Mouse (Mus musculus) midbrain, embryonic 16.5 days (tissue): ENCODE results near the gene Wfdc10. TPM values are rescaled to one million over a fixed set of nuclear protein-coding genes. Genes with fewer than 3 reads are reported as not detected.
A peak's percentile ranks its signal among the peaks of the same experiment; 100 is the strongest.

ENCODE experiments used
- ATAC-seq: fragments of 200-750 bp; cut with Nextera tagmentation; 2 replicates; pipeline ENCODE4 v1.8.0; 2017; ENCODE audit warnings: moderate TSS enrichment
- H3K27ac ChIP-seq: fragments of 300-500 bp; sonication (generic); 2 replicates; pipeline ENCODE4 v1.5.1; 2014; ENCODE audit warnings: mild to moderate bottlenecking, low read length, mixed read lengths
- H3K27me3 ChIP-seq: fragments of 300-500 bp; sonication (generic); 2 replicates; pipeline ENCODE4 v1.6.1; 2014; ENCODE audit warnings: low read depth, low read length, mixed read lengths; ENCODE audit not compliant: control insufficient read depth, insufficient read depth
- H3K36me3 ChIP-seq: fragments of 300-500 bp; sonication (generic); 2 replicates; pipeline ENCODE4 v1.6.1; 2014; ENCODE audit warnings: mild to moderate bottlenecking, low read length, moderate library complexity, mixed read lengths; ENCODE audit not compliant: control insufficient read depth, insufficient read depth
- H3K4me1 ChIP-seq: fragments of 300-500 bp; sonication (generic); 2 replicates; pipeline ENCODE4 v1.6.1; 2014; ENCODE audit warnings: mild to moderate bottlenecking, low read length, mixed read lengths; ENCODE audit not compliant: control insufficient read depth, insufficient read depth
- H3K4me2 ChIP-seq: fragments of 300-500 bp; sonication (generic); 2 replicates; pipeline ENCODE4 v1.6.1; 2014; ENCODE audit warnings: mild to moderate bottlenecking, low read length, mixed read lengths
- H3K4me3 ChIP-seq: fragments of 300-500 bp; sonication (generic); 2 replicates; pipeline ENCODE4 v1.5.1; 2014; ENCODE audit warnings: low read depth, mild to moderate bottlenecking, low read length, moderate library complexity, mixed read lengths
- H3K9ac ChIP-seq: fragments of 300-500 bp; sonication (generic); 2 replicates; pipeline ENCODE4 v1.6.1; 2014; ENCODE audit warnings: low read depth, low read length, mixed read lengths
- H3K9me3 ChIP-seq: fragments of 300-500 bp; sonication (generic); replicated peaks from 2 replicates; pipeline ENCODE4 v1.6.1; 2014; ENCODE audit warnings: mild to moderate bottlenecking, low read length, mixed read lengths; ENCODE audit not compliant: control insufficient read depth, poor library complexity, severe bottlenecking
- WGBS: fragments of 180-500 bp; shearing (Covaris S2); extraction: QIAGEN DNeasy Blood & Tissue Kit; methylation state at CpG from one replicate; pipeline ENCODE4 v1.1.7; 2014; 5-methylcytosine and 5-hydroxymethylcytosine counted together
- polyA plus RNA-seq: library from polyadenylated mRNA; unstranded; fragments of >200 nt; fragmentation: Nextera tagmentation; extraction: Ambion mirVana; gene quantifications from 2 replicates; pipeline ENCODE4 v1.2.1, GENCODE M21; 2015

The Wfdc10 gene
- polyA plus RNA-seq, 1 experiment from 2014 or later, result not detected

DNA sequence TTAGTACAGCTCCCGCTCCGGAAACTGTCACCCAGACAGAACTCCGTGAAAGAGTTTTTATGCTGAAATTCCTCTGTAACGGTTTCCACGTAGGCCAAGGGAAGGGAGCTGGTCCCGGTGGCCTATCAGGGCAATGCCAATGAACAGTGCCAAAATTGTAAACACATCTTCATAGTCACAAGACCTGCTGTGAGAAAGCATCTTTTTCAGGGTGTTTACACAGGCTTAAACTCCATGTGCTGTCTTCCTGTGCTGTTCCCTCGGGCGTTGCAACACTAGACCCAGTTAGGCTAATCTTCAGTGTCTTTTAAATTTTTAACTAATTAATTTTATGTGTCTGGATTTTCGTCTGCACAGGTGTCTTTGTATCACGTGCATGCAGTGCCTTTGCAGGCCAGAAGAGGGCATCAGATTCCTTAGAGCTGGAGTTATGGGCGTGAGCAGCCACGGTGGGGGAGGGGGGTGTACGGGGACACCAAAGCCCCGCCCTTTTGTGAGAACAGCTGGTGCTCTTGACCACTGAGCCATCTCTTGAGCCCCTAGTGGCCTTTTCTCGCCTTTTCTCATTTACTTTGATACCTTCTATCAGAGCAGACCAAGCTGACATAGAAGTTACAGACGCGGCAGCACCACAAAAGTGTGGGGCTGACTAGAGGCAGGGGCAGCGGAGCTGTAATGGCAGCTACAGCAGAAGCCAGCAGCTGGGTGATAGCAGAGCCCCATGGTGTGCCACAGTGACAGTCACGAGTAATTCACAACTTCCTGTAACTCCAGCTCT lies 23.2 kb downstream of the Wfdc10 start:
- H3K36me3 ChIP-seq, result no peaks in the 10 kb centered on the region
- H3K27ac ChIP-seq, result no peak overlapping the region
- H3K4me3 ChIP-seq, result peak overlapping the region; percentile 25
- no peaks in the 10 kb centered on the region for H3K9me3 ChIP-seq
- peak overlapping the region; percentile 44 for H3K4me2 ChIP-seq
- no peak overlapping the region for H3K9ac ChIP-seq
- no peaks in the 10 kb centered on the region for H3K27me3 ChIP-seq
- peaks cover 6% of the 10 kb centered on the region; the same call in 1 of the 2 replicates for H3K4me1 ChIP-seq
- 23% methylated on average over 19 of the region's 19 CpGs for WGBS
- peak; percentile 78 for ATAC-seq

DNA sequence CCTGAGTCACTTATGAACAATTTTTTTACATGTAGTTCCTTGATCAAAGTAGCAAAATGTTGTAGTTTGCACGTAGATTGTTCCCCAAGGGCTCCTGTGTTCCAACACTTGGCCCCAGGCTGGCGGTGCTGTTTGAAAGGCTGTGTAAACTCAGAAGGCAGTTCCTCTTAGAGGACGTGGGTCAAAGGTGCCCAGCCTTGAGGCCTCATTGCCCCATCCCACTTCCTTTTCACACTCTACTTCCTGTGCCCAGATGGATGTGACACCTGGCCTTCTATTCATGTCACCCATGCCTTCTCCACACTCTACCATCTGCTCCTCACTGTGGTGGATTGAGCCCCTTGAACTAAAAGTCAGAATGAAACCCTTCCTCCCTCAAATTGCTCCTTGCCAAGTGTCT lies 24.1 kb downstream of the Wfdc10 start:
- H3K9ac ChIP-seq, result no peak overlapping the region
- 69% methylated on average over 3 of the region's 3 CpGs for WGBS
- H3K27me3 ChIP-seq, result no peaks in the 10 kb centered on the region
- ATAC-seq, result no peak
- H3K36me3 ChIP-seq, result no peaks in the 10 kb centered on the region
- no peaks in the 10 kb centered on the region for H3K9me3 ChIP-seq
- H3K4me1 ChIP-seq, result peaks cover 6% of the 10 kb centered on the region; the same call in 1 of the 2 replicates
- no peak overlapping the region for H3K4me2 ChIP-seq
- H3K4me3 ChIP-seq, result no peak overlapping the region
- no peak overlapping the region for H3K27ac ChIP-seq

DNA sequence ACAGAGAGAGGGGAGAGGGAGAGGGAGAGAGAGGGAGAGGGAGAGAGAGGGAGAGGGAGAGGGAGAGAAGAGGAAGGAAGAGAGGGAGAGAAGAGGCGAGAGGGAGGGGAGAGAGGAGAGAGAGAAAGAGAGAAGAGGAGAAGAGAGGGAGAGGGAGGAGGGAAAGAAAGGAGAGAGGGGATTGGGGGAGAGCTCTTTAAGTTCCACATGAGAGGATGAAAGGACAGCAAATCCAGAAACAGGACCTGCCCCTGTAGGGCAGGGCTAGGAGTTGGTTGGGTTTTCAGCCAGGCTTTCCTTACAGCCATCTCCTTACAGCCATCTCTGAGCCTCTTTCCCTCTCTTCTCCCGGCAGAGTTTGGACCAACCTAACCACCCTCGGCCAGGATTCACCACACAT lies 29.0 kb downstream of the Wfdc10 start, which contains the start of gene Wfdc13:
Wfdc13 (plus strand) TSS at position 301 of the 400 bp plus-strand sequence.
- no peak within 1 kb of the TSS for H3K4me3 ChIP-seq
- 70% methylated on average over 3 of the region's 3 CpGs for WGBS
- no peaks in the 10 kb centered on the region for H3K4me1 ChIP-seq
- H3K4me2 ChIP-seq, result no peak within 1 kb of the TSS
- no peaks in the 10 kb centered on the region for H3K36me3 ChIP-seq
- no peaks in the 10 kb centered on the region for H3K27me3 ChIP-seq
- ATAC-seq, result no peak
- H3K9me3 ChIP-seq, result no peaks in the 10 kb centered on the region
- no peak within 1 kb of the TSS for H3K27ac ChIP-seq
- no peak within 1 kb of the TSS for H3K9ac ChIP-seq

DNA sequence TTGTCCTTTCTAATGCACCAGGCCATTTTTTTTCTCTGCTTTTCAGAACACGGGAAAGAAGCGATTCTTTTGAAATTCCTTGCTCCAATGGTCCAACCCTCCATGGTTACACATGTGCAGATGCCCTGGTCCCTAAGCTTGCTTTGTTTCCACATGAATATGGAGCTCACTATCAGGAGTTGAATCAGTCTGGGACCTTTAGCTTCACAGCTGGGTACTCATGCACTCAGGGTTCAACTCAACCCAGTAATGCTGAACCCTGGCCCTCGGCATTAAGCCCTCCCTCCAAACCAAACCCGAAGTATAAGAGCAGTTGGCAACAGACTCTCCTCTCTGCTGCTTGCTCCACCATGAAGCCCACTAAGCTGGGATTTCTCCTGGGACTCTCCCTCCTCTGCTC lies 42.4 kb downstream of the Wfdc10 start, which contains the start of gene Spint4:
Spint4 (plus strand) TSS at position 301 of the 400 bp plus-strand sequence.
- no peak within 1 kb of the TSS for H3K4me2 ChIP-seq
- no peak within 1 kb of the TSS for H3K4me3 ChIP-seq
- no peaks in the 10 kb centered on the region for H3K9me3 ChIP-seq
- no peak within 1 kb of the TSS for H3K27ac ChIP-seq
- H3K9ac ChIP-seq, result no peak within 1 kb of the TSS
- H3K27me3 ChIP-seq, result no peaks in the 10 kb centered on the region
- no peaks in the 10 kb centered on the region for H3K4me1 ChIP-seq
- no peaks in the 10 kb centered on the region for H3K36me3 ChIP-seq
- 70% methylated on average over 4 of the region's 4 CpGs for WGBS
- ATAC-seq, result no peak

DNA sequence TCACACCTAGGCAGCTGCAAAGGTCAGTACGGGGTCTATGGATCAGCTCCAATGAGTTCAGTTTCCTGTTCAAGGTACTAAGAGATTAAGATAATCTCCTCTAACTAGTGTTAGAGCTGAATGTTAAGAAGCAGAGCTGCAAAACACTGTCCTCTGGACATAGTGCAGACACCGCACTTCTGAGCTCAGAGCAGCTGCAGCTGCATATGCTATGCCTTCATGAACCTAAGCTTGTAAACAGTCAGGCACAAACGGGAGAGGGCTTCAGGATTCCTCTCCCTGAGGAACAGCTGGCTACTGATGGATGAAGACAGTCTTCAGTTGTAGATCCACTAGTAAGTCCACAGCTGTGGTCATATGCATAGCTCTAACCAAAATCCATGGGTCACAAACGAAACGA lies 45.1 kb downstream of the Wfdc10 start:
- no peaks in the 10 kb centered on the region for H3K9me3 ChIP-seq
- ATAC-seq, result no peak
- H3K36me3 ChIP-seq, result no peaks in the 10 kb centered on the region
- H3K9ac ChIP-seq, result no peak overlapping the region
- H3K27me3 ChIP-seq, result no peaks in the 10 kb centered on the region
- H3K27ac ChIP-seq, result no peak overlapping the region
- 82% methylated on average over 5 of the region's 5 CpGs for WGBS
- H3K4me3 ChIP-seq, result no peak overlapping the region
- H3K4me2 ChIP-seq, result no peak overlapping the region
- H3K4me1 ChIP-seq, result no peaks in the 10 kb centered on the region

DNA sequence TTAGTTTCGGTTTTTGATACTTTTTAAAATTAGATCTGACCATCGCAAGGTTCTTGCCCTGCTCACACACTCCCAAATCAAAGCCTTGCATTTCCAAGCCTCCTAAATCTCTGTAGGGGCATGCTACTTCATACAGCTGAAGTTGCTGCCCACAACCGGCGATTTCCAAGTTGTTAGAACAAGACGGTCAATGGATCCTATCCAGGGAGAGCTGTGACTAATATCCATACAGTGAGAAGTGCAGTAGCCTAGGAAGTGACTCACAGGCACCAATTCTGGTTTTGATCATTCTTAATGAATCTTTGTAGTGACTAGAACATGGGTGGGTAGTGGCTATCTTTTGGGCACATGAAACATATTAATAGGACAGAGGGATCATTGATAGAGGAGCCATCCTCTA lies 45.9 kb downstream of the Wfdc10 start:
- Histone ChIP-seq H3K9ac (no peak overlapping the region), H3K27ac (no peak overlapping the region), H3K9me3 (no peaks in the 10 kb centered on the region), H3K27me3 (no peaks in the 10 kb centered on the region), H3K4me1 (no peaks in the 10 kb centered on the region), H3K4me2 (no peak overlapping the region), H3K36me3 (no peaks in the 10 kb centered on the region), H3K4me3 (no peak overlapping the region)
- no peak for ATAC-seq
- 94% methylated on average over 5 of the region's 5 CpGs for WGBS

DNA sequence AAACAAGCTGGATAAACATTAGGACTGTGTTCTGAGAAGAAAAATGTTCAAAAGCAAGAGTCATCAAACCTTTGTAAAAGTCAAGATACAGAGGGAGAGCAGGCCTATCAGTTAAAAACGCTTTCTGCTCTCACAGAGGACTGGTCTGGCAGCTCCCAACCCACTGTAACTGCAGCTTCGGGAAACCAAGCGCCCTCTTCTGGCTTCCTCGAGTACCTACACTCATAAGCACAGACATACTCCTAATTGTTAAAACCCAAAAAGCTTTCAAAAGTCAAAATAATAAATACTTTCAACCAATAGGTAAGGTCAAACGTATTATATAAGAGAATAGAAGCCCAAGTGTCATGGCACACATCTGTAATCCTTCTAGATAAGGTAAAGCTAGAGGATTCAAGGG lies 48.4 kb downstream of the Wfdc10 start:
- no peaks in the 10 kb centered on the region for H3K27me3 ChIP-seq
- no peak overlapping the region for H3K9ac ChIP-seq
- H3K36me3 ChIP-seq, result no peaks in the 10 kb centered on the region
- H3K27ac ChIP-seq, result no peak overlapping the region
- ATAC-seq, result no peak
- H3K9me3 ChIP-seq, result no peaks in the 10 kb centered on the region
- no peak overlapping the region for H3K4me3 ChIP-seq
- H3K4me2 ChIP-seq, result no peak overlapping the region
- WGBS, result 81% methylated on average over 5 of the region's 5 CpGs
- H3K4me1 ChIP-seq, result no peaks in the 10 kb centered on the region

DNA sequence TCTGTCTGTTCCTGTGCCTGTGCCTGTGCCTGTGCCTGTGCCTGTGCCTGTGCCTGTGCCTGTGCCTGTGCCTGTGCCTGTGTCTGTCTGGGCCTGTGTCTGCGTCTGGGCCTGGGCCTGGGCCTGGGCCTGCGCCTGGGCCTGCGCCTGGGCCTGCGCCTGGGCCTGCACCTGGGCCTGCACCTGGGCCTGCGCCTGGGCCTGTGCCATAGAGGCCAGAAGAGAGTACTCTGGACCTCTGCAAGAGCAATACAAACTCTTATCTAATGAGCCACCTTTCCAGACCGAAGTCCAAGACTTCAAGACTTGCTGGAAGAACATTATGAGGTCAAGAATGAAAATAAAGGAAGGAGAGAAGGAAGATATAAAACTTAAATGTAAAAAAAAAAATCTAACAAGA lies 49.5 kb downstream of the Wfdc10 start:
- 91% methylated on average over 6 of the region's 6 CpGs for WGBS
- no peaks in the 10 kb centered on the region for H3K27me3 ChIP-seq
- ATAC-seq, result no peak
- no peak overlapping the region for H3K4me3 ChIP-seq
- H3K4me1 ChIP-seq, result no peaks in the 10 kb centered on the region
- no peak overlapping the region for H3K9ac ChIP-seq
- no peaks in the 10 kb centered on the region for H3K9me3 ChIP-seq
- H3K4me2 ChIP-seq, result no peak overlapping the region
- no peaks in the 10 kb centered on the region for H3K36me3 ChIP-seq
- H3K27ac ChIP-seq, result no peak overlapping the region

DNA sequence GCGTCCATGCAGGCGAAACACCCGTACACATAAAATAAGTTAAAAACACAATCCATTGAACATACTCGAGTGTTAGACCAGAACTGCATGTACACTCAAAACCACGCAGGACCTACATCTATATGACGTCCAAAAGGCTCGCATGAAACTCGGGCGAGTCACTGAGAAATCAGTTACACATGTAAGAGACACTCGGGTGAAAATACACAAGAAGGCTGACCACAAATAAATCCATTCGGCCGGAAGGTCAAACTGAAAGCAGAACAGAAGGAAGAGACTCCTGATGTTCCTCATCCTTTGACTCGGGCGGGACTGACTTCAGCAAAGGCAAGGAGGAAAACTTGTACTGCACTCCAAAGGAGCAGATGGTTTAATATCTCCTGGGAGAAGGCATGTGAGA lies 50.1 kb downstream of the Wfdc10 start:
- ATAC-seq, result no peak
- H3K4me1 ChIP-seq, result no peaks in the 10 kb centered on the region
- H3K4me2 ChIP-seq, result no peak overlapping the region
- H3K27ac ChIP-seq, result no peak overlapping the region
- no peak overlapping the region for H3K4me3 ChIP-seq
- H3K9ac ChIP-seq, result no peak overlapping the region
- H3K27me3 ChIP-seq, result no peaks in the 10 kb centered on the region
- H3K36me3 ChIP-seq, result no peaks in the 10 kb centered on the region
- H3K9me3 ChIP-seq, result no peaks in the 10 kb centered on the region
- 92% methylated on average over 14 of the region's 14 CpGs for WGBS
